15 mouse cellular contexts compared by ENCODE assay signal in the genomic region with DNA sequence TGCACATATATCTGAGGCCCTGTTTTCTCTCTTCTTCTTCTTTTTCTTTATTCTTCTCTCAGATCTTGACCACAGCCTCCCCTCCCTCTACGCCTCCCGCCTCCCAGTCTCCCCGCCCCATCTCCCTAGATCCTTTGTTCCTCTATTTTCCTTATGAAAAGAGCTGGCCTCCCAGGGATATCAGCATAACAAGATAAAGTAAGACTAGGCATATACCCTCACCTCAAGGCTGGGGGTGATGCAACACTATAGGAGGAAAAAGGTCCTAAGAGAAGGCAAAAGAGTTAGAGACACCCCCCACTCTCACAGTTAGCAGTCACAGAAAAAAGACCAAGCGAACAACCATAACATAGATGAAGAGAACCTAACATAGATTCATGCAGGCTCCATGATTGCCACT.
"Had no signal": no experiment of that assay in that cellular context is flagged by ENCODE, and none has a peak within 500 bp of the region (broad histone marks: within the 10 kb centered on the region; RNA-seq: fewer than 3 reads in every experiment).

No protein-coding gene starts in this region.

- H3K4me1 ChIP-seq: liver, embryonic 15.5 days; lung, embryonic 15.5 days; midbrain, embryonic 13.5 days; midbrain, embryonic 15.5 days; neural tube, embryonic 12.5 days had no signal

- H3K27me3 ChIP-seq: liver, embryonic 15.5 days; lung, embryonic 15.5 days; midbrain, embryonic 13.5 days; midbrain, embryonic 15.5 days; neural tube, embryonic 12.5 days had no signal

- H3K27ac ChIP-seq: liver, embryonic 15.5 days; lung, embryonic 15.5 days; midbrain, embryonic 13.5 days; midbrain, embryonic 15.5 days; neural tube, embryonic 12.5 days had no signal

- DNase-seq: liver, postnatal 0 days; lung, adult 2 months; lung, postnatal 4 days; right cerebral cortex, postnatal 14 days; right cerebral cortex, postnatal 4 days; spleen, adult 18-20 months; thymus, adult 18-20 months; thymus, postnatal 14 days; thymus, postnatal 36 days had no signal

- H3K9ac ChIP-seq: liver, embryonic 15.5 days; liver, postnatal 0 days; lung, embryonic 15.5 days; midbrain, embryonic 13.5 days; midbrain, embryonic 15.5 days; neural tube, embryonic 12.5 days had no signal

- ATAC-seq: liver, postnatal 0 days; lung, postnatal 0 days; midbrain, embryonic 13.5 days; midbrain, embryonic 15.5 days had no signal

- H3K4me3 ChIP-seq: liver, embryonic 15.5 days; lung, embryonic 15.5 days; midbrain, embryonic 13.5 days; midbrain, embryonic 15.5 days; neural tube, embryonic 12.5 days had no signal

- H3K36me3 ChIP-seq: liver, embryonic 15.5 days; lung, embryonic 15.5 days; midbrain, embryonic 13.5 days; midbrain, embryonic 15.5 days; neural tube, embryonic 12.5 days had no signal

- H3K9me3 ChIP-seq: liver, embryonic 15.5 days; lung, embryonic 15.5 days; midbrain, embryonic 13.5 days; midbrain, embryonic 15.5 days; neural tube, embryonic 12.5 days had no signal
